Mouse (Mus musculus): ENCODE measurements around the gene Rab20.

Rab20 gene

GRCm38 (mm10) chr8:11445790-11446189, 32.7 kb downstream of the Rab20 start:
- CTCF ChIA-PET = interaction anchor here in 3 of 4 experiments (0.7 to 1.3 kb wide), 3 partner anchors 8 to 61 kb away, joined by 3 read pairs; no protein-coding TSS in a partner anchor
- POLR2A ChIA-PET = no interaction called here

GRCm38 (mm10) chr8:11444216-11444615, 34.3 kb downstream of the Rab20 start:
- ChIA-PET POLR2A (interaction anchor here in 1 of 4 experiments (1.4 kb wide), 1 partner anchor 11 kb away, joined by 3 read pairs; no protein-coding TSS in a partner anchor), CTCF (interaction anchor here in 2 of 4 experiments (0.6 to 1.3 kb wide), 3 partner anchors 14 to 1321 kb away, joined by 3 to 4 read pairs (median 4); no protein-coding TSS in a partner anchor)

DNA sequence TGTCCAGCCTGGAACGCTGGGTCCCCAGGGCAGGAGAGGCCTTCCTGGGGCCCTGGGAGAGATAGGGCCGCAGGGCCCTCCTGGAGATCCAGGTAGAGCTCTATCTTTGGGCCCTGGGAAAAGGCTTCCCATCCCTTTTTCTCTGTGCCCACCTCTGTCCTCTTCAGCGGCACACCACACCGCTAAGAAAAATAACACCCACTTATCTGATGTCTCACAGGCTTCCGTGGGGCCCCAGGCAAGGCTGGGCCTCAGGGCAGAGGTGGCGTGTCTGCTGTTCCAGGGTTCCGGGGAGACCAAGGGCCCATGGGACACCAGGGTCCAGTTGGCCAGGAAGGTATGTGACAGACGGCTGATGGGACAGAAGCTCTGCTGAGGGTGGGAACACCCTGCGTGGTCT, 34.9 kb downstream of the Rab20 start:
- ChIA-PET POLR2A (interaction anchor here in 1 of 4 experiments (1.4 kb wide), 1 partner anchor 12 kb away, joined by 3 read pairs; no protein-coding TSS in a partner anchor), CTCF (interaction anchor here in 1 of 4 experiments (1.2 to 1.3 kb wide), 2 partner anchors 13 to 190 kb away, joined by 3 to 4 read pairs; no protein-coding TSS in a partner anchor)

GRCm38 (mm10) chr8:11441291-11441690, 37.2 kb downstream of the Rab20 start:
- ChIA-PET POLR2A (interaction anchor here in 1 of 4 experiments (0.6 kb wide), 1 partner anchor 743 kb away, joined by 3 read pairs; no protein-coding TSS in a partner anchor), CTCF (interaction anchor here in 2 of 4 experiments (0.7 to 1.1 kb wide), 3 partner anchors 11 to 112 kb away, joined by 3 to 10 read pairs (median 3); no protein-coding TSS in a partner anchor)

GRCm38 (mm10) chr8:11437862-11438261, 40.6 kb downstream of the Rab20 start:
- ChIA-PET CTCF (interaction anchor here in 2 of 4 experiments (0.6 to 1.9 kb wide), 5 partner anchors 7 to 1128 kb away, joined by 3 to 9 read pairs (median 3); no protein-coding TSS in a partner anchor), POLR2A (interaction anchor here in 1 of 4 experiments (1.4 kb wide), 1 partner anchor 10 kb away, joined by 5 read pairs; no protein-coding TSS in a partner anchor)

DNA sequence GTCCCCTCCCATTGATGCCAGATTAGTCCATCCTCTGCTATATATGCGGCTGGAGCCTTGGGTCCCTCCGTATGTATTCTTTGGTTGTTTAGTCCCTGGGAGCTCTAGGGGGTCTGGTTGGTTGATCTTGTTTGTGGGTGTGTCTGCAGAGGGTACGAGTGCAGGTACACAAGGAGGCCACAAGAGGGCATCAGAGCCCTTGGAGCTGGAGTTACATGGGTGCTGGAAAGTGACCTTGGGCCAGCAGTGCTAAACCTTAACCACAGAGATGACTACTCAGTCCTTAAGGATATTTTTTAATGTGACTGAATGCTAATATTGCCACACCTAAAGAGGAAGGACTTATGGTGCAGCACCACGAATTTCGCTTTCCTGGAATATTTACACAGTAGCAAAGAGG, 47.8 kb downstream of the Rab20 start:
- ChIA-PET POLR2A (interaction anchor here in 2 of 4 experiments (0.5 to 1.3 kb wide), 4 partner anchors 38 to 235 kb away, joined by 3 read pairs; partner anchors contain the start of gene Ing1 (in 1 of the 2)), CTCF (interaction anchor here (0.6 to 2.5 kb wide), 33 partner anchors 9 to 513 kb away, joined by 3 to 19 read pairs (median 3); partner anchors contain the start of gene Rab20 (in 1 of the 4))

- POLR2A ChIA-PET = interaction anchor here in 1 of 4 experiments (0.7 kb wide), 2 partner anchors 135 to 204 kb away, joined by 3 read pairs; no protein-coding TSS in a partner anchor
- CTCF ChIA-PET = interaction anchor here in 3 of 4 experiments (0.6 to 2.9 kb wide), 12 partner anchors 11 to 420 kb away, joined by 3 to 14 read pairs (median 3); no protein-coding TSS in a partner anchor
Observed at GRCm38 (mm10) chr8:11423091-11423490, 55.4 kb downstream of the Rab20 start.

- ChIA-PET POLR2A (no interaction called here), CTCF (interaction anchor here in 2 of 4 experiments (1.1 to 3.7 kb wide), 6 partner anchors 8 to 168 kb away, joined by 3 to 70 read pairs (median 8); no protein-coding TSS in a partner anchor)
Observed at GRCm38 (mm10) chr8:11421968-11422367, 56.5 kb downstream of the Rab20 start.

GRCm38 (mm10) chr8:11421105-11421504, 57.4 kb downstream of the Rab20 start:
- CTCF ChIA-PET = interaction anchor here (0.6 to 3.7 kb wide), 64 partner anchors 9 to 1044 kb away, joined by 3 to 70 read pairs (median 4); partner anchors contain the start of gene Ankrd10 (in 1 of the 4)
- POLR2A ChIA-PET = interaction anchor here in 1 of 4 experiments (0.6 to 1.0 kb wide), 2 partner anchors 108 to 611 kb away, joined by 3 read pairs; no protein-coding TSS in a partner anchor

DNA sequence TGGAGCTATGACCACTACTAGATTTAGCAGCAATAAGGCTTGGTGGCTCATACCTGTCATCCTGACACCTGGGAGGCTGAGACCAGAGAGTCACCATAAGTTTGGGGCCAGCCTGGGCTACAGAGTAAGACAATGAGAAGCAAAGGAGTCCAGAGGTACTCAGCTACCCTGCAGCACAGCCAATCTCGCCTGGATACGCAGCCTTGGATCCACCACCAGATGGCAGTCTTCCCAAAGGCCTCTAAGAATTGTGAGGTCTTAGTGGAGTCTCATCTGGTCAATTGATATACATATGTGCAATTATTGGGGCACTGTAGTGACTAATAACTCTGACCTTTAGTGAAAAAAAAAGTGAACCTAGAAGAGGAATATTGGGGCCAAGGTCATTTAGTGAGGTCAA, 58.9 kb downstream of the Rab20 start:
- ChIA-PET CTCF (interaction anchor here (0.5 to 3.7 kb wide), 54 partner anchors 9 to 1005 kb away, joined by 3 to 70 read pairs (median 4); partner anchors contain the start of gene Naxd (in 1 of the 4)), POLR2A (interaction anchor here in 1 of 4 experiments (0.8 kb wide), 1 partner anchor 49 kb away, joined by 3 read pairs; no protein-coding TSS in a partner anchor)

GRCm38 (mm10) chr8:11419232-11419631, 59.3 kb downstream of the Rab20 start:
- ChIA-PET CTCF (interaction anchor here (0.5 to 3.7 kb wide), 56 partner anchors 9 to 1005 kb away, joined by 3 to 70 read pairs (median 3); partner anchors contain the start of gene Naxd (in 1 of the 4)), POLR2A (interaction anchor here in 2 of 4 experiments (0.5 to 0.8 kb wide), 2 partner anchors 50 to 337 kb away, joined by 3 read pairs; no protein-coding TSS in a partner anchor)

- POLR2A ChIA-PET = no interaction called here
- CTCF ChIA-PET = no interaction called here
Observed at GRCm38 (mm10) chr8:11417762-11418161, 60.7 kb downstream of the Rab20 start.

- ChIA-PET POLR2A (interaction anchor here in 1 of 4 experiments (0.7 kb wide), 1 partner anchor 165 kb away, joined by 3 read pairs; no protein-coding TSS in a partner anchor), CTCF (interaction anchor here in 2 of 4 experiments (0.9 to 1.0 kb wide), 2 partner anchors 137 to 162 kb away, joined by 3 to 5 read pairs; no protein-coding TSS in a partner anchor)
Observed at GRCm38 (mm10) chr8:11415089-11415488, 63.4 kb downstream of the Rab20 start.

DNA sequence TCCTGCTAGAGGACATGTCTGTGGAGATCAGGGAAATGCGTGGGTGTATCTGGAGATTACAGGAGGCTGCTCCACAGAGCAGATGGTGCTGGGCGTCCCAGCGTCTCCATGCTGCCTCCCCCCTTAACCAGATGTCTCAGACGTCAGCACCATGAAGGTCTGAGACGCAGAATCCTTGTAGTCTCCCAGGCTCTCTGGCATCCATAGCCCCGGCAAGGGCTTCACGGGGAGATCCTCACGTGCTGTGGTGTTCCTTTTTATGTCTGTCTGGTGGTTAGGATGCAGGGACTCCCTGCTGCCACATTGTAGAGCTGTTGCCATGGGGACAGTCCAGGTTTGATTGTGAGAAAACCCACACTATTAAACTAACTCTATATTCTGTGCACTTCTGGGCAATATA, 64.2 kb downstream of the Rab20 start:
- CTCF ChIA-PET = interaction anchor here in 2 of 4 experiments (0.9 to 1.0 kb wide), 2 partner anchors 136 to 161 kb away, joined by 3 to 5 read pairs; no protein-coding TSS in a partner anchor
- POLR2A ChIA-PET = no interaction called here

GRCm38 (mm10) chr8:11412450-11412849, 66.1 kb downstream of the Rab20 start:
- ChIA-PET CTCF (interaction anchor here in 3 of 4 experiments (0.6 to 1.8 kb wide), 4 partner anchors 9 to 289 kb away, joined by 3 to 5 read pairs (median 3); no protein-coding TSS in a partner anchor), POLR2A (interaction anchor here in 2 of 4 experiments (0.7 to 1.0 kb wide), 2 partner anchors 17 to 100 kb away, joined by 3 read pairs; partner anchors contain the start of genes Col4a1 (in 1 of the 2) and Col4a2 (in 1 of the 2))

GRCm38 (mm10) chr8:11411504-11412124, 66.9 kb downstream of the Rab20 start:
- CTCF ChIA-PET = interaction anchor here in 3 of 4 experiments (0.6 to 1.8 kb wide), 2 partner anchors 9 to 200 kb away, joined by 5 read pairs; no protein-coding TSS in a partner anchor
- POLR2A ChIA-PET = interaction anchor here in 3 of 4 experiments (0.6 to 1.0 kb wide), 3 partner anchors 18 to 144 kb away, joined by 3 read pairs; partner anchors contain the start of genes Col4a1 (in 1 of the 3), Col4a2 (in 1 of the 3) and Ing1 (in 1 of the 3)

DNA sequence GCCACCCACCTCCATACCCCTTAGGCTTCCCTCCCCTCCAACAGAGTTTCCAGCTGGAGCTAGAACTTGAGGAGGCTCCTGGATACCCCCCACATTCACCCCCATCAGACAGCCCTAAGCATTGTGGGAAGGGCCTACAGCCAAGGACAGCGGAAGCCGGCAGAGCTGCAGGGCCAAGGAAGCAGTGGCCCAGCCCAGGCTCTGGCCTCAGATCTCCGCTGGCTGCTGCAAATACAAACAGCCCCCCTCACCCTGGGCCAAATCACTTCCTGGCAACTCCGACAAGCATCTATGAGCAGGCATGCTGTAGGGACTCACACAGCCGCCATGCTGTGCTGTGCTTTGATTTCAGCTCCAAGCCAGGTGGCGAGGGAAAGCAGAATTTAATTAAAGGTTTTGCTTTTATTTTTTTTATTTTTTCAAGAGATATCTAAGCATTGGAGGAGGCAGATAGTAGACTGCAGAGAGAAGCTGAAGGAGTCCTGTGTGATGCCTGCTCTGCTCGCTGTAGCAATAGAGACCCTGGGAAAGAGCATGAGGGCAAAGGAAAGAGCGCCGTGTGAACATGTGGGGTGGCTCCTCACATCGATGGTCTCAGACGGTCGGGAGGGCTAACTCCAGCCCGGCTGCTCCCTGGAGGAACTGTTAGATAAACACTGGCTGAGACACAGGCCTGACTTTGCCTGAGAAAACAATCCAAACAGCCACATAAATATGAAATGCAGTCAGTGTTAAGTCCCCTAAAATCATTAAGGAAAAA, 72.6 kb downstream of the Rab20 start:
- POLR2A ChIA-PET = interaction anchor here in 1 of 4 experiments (1.0 to 1.3 kb wide), 2 partner anchors 14 to 152 kb away, joined by 3 read pairs; no protein-coding TSS in a partner anchor

More for the DNA sequence above, 72.6 kb downstream of the Rab20 start:
- CTCF ChIA-PET = interaction anchor here in 2 of 4 experiments (1.1 to 1.6 kb wide), 3 partner anchors 14 to 176 kb away, joined by 3 to 4 read pairs (median 3); no protein-coding TSS in a partner anchor

Measured in embryonic stem cell, embryonic (primary cell).